Mouse (Mus musculus): ENCODE results near the gene Cul5.

DNA sequence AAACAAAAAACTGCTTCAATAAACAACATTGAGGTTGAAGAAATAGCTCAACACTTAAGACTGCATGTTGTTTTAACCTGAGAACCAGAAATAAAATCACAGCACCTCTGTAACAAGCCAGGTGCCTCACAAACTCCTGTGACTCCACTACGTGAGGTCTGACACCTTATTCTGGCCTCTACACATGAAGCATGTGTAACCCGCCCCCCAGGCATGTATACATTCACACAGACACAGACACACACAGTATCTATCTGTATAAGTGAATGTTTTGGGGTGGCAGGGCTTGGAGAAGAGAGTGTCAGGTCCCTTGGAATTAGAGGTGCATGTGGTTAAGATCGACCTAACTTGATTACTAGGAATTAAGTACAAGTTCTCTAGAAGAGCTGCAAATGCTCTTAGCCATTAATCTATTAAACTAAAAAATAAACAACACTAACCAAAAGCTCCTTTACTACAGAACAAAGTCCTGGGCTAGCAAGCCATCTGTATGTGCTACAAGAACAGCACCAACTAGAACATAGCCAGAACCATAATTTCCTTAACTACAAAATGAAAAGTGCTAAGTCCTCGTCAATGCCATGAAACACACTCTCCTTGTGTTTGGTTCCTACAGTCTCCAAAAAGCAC, 72.7 kb downstream of the Cul5 start:
- no peak for TF ChIP-seq POLR2A (IDR thresholded peaks at IDR 0.05; ENCODE audit: low read depth, low read length)
- no peak for TF ChIP-seq CTCF (IDR thresholded peaks at IDR 0.05; ENCODE audit: borderline replicate concordance, insufficient read depth, low read length)

All from embryonic fibroblast, embryonic 13.5 days (primary cell).